Mouse (Mus musculus) heart, adult 2 months (tissue): Measurements from ENCODE around the gene Pank1. TPM values are rescaled to one million over a fixed set of nuclear protein-coding genes. Genes with fewer than 3 reads are reported as not detected.

Experiments
- DNase-seq, 2 experiments: peaks; one replicate each; pipeline ENCODE4 v3.0.0; 2021
- H3K27ac ChIP-seq: fragments of 200-600 bp; 2 replicates; pipeline ENCODE4 v1.8.1; 2022
- H3K27me3 ChIP-seq: fragments of 200-500 bp; 2 replicates; pipeline ENCODE4 v1.6.1; 2012; ENCODE audit warnings: mild to moderate bottlenecking, low read length, inconsistent platforms, mixed read lengths; ENCODE audit not compliant: control insufficient read depth, insufficient read depth
- H3K36me3 ChIP-seq: fragments of 200-500 bp; 2 replicates; pipeline ENCODE4 v1.6.1; 2012; ENCODE audit warnings: low read length, inconsistent platforms; ENCODE audit not compliant: control insufficient read depth, insufficient read depth
- H3K4me1 ChIP-seq: fragments of 200-500 bp; 2 replicates; pipeline ENCODE4 v1.6.1; 2011; ENCODE audit warnings: low read length; ENCODE audit not compliant: control insufficient read depth, insufficient read depth
- H3K4me3 ChIP-seq: fragments of 200-600 bp; 2 replicates; pipeline ENCODE4 v1.8.1; 2022
- H3K79me2 ChIP-seq: fragments of 200-500 bp; replicated peaks from 2 replicates; pipeline ENCODE4 v1.6.1; 2012; ENCODE audit warnings: mild to moderate bottlenecking, inconsistent platforms, low read length, moderate library complexity, mixed read lengths; ENCODE audit not compliant: control insufficient read depth, insufficient read depth
- H3K9ac ChIP-seq: fragments of 200-500 bp; 2 replicates; pipeline ENCODE4 v1.6.1; 2012; ENCODE audit warnings: low read depth, mild to moderate bottlenecking, control low read depth, inconsistent platforms, low read length, mixed read lengths
- CTCF ChIP-seq: fragments of 200-600 bp; IDR thresholded peaks from 2 replicates; pipeline ENCODE4 v1.8.1; 2022; ENCODE audit warnings: antibody characterized with exemption, mild to moderate bottlenecking, moderate library complexity
- EP300 ChIP-seq: fragments of 200-500 bp; IDR thresholded peaks from 2 replicates; pipeline ENCODE4 v1.6.1; 2011; ENCODE audit warnings: low read depth, low read length, control low read depth; ENCODE audit not compliant: insufficient read depth
- POLR2A ChIP-seq: fragments of 200-500 bp; IDR thresholded peaks from 2 replicates; pipeline ENCODE4 v1.6.1; 2011; ENCODE audit warnings: mild to moderate bottlenecking, low read depth, low read length, control low read depth; ENCODE audit not compliant: insufficient read depth
- WGBS: fragments of 180-500 bp; shearing (Covaris S2); methylation state at CpG from one replicate; pipeline ENCODE4 v1.1.7; 2018; 5-methylcytosine and 5-hydroxymethylcytosine counted together
- intact Hi-C: fragments of 180-260 bp; cut with DNase I; formaldehyde crosslinking; loops from one replicate; pipeline ENCODE4 v1.15.1; 2025
- polyA plus RNA-seq: library from polyadenylated mRNA; depleted of rRNA; stranded (reverse); fragments of >200 nt; gene quantifications from 2 replicates; pipeline ENCODE4 v1.2.3, GENCODE M21; 2012
- total RNA-seq, 2 experiments: library from RNA; stranded (reverse); gene quantifications; 2 replicates each; pipeline ENCODE4 v1.2.3; 2021

The Pank1 gene
- total and polyA plus RNA-seq, 3 experiments: 6.5 to 48.3 (median 38.1) TPM

- no peaks in the 10 kb centered on the region; the same call in 1 of the 2 replicates for H3K36me3 ChIP-seq
- no peak overlapping the region for H3K9ac ChIP-seq
- TF ChIP-seq POLR2A (no peak), EP300 (no peak), CTCF (no peak)
- 59% methylated on average over 7 of the region's 7 CpGs for WGBS
- H3K27me3 ChIP-seq: no peaks in the 10 kb centered on the region
- no peak overlapping the region for H3K27ac ChIP-seq
- H3K79me2 ChIP-seq: no peaks in the 10 kb centered on the region; the same call in 1 of the 2 replicates
- intact Hi-C loops: loop anchor here (5.0 kb wide), 1 partner anchor 209 kb away; no protein-coding TSS in a partner anchor
- no peak overlapping the region; the same call in 1 of the 2 replicates for H3K4me3 ChIP-seq
- no peak for DNase-seq
- peaks cover 2% of the 10 kb centered on the region for H3K4me1 ChIP-seq
Observed at GRCm38 (mm10) chr19:34876676-34877075, 2.6 kb downstream of the Pank1 start.

GRCm38 (mm10) chr19:34869375-34869774, 9.9 kb downstream of the Pank1 start:
- Histone ChIP-seq H3K36me3 (no peaks in the 10 kb centered on the region), H3K4me3 (no peak overlapping the region)
- intact Hi-C loops: no loop called here

GRCm38 (mm10) chr19:34868093-34868741, 11.0 kb downstream of the Pank1 start:
- intact Hi-C loops: no loop called here
- no peaks in the 10 kb centered on the region; the same call in 1 of the 2 replicates for H3K79me2 ChIP-seq
- no peak for TF ChIP-seq EP300
- TF ChIP-seq POLR2A: no peak
- no peak for TF ChIP-seq CTCF
- peaks cover 1% of the 10 kb centered on the region; the same call in 1 of the 2 replicates for H3K4me1 ChIP-seq
- H3K36me3 ChIP-seq: no peaks in the 10 kb centered on the region
- no peak for DNase-seq
- H3K27me3 ChIP-seq: no peaks in the 10 kb centered on the region
- 83% methylated on average over 8 of the region's 8 CpGs for WGBS
- no peak overlapping the region for H3K27ac ChIP-seq
- no peak overlapping the region for H3K4me3 ChIP-seq
- no peak overlapping the region for H3K9ac ChIP-seq

More at GRCm38 (mm10) chr19:34869375-34869774, 9.9 kb downstream of the Pank1 start:
- no peaks in the 10 kb centered on the region for H3K79me2 ChIP-seq
- no peaks in the 10 kb centered on the region for H3K27me3 ChIP-seq
- TF ChIP-seq POLR2A: no peak
- no peak for TF ChIP-seq CTCF
- TF ChIP-seq EP300: no peak
- H3K4me1 ChIP-seq: peaks cover 1% of the 10 kb centered on the region; the same call in 1 of the 2 replicates
- WGBS: 67% methylated on average over 3 of the region's 3 CpGs
- H3K9ac ChIP-seq: no peak overlapping the region
- H3K27ac ChIP-seq: no peak overlapping the region
- DNase-seq: no peak

- WGBS: 64% methylated on average over 6 of the region's 6 CpGs
- Histone ChIP-seq H3K9ac (no peak overlapping the region), H3K36me3 (peaks cover 5% of the 10 kb centered on the region), H3K27ac (no peak overlapping the region), H3K79me2 (peaks cover 2% of the 10 kb centered on the region), H3K27me3 (no peaks in the 10 kb centered on the region), H3K4me1 (peaks cover 4% of the 10 kb centered on the region; the same call in 1 of the 2 replicates), H3K4me3 (no peak overlapping the region)
- no peak for DNase-seq
- intact Hi-C loops: no loop called here
- TF ChIP-seq EP300 (no peak), CTCF (no peak), POLR2A (no peak)
Observed at GRCm38 (mm10) chr19:34863737-34864136, 15.5 kb downstream of the Pank1 start.

GRCm38 (mm10) chr19:34856021-34856651, 23.1 kb downstream of the Pank1 start:
- H3K4me1 ChIP-seq: peaks cover 10% of the 10 kb centered on the region; the same call in 1 of the 2 replicates
- H3K9ac ChIP-seq: no peak overlapping the region
- intact Hi-C loops: no loop called here

GRCm38 (mm10) chr19:34851161-34851560, 28.1 kb downstream of the Pank1 start:
- Histone ChIP-seq H3K9ac (no peak overlapping the region), H3K79me2 (no peaks in the 10 kb centered on the region), H3K36me3 (peaks cover 5% of the 10 kb centered on the region), H3K27me3 (no peaks in the 10 kb centered on the region), H3K27ac (peak overlapping the region; percentile 75; the same call in 1 of the 2 replicates), H3K4me1 (peaks cover 10% of the 10 kb centered on the region), H3K4me3 (no peak overlapping the region)
- WGBS: 80% methylated on average over 3 of the region's 3 CpGs
- TF ChIP-seq EP300 (no peak), POLR2A (no peak), CTCF (no peak)
- intact Hi-C loops: no loop called here
- no peak for DNase-seq

More at GRCm38 (mm10) chr19:34856021-34856651, 23.1 kb downstream of the Pank1 start:
- no peak for TF ChIP-seq EP300
- no peak for TF ChIP-seq CTCF
- TF ChIP-seq POLR2A: no peak
- Histone ChIP-seq H3K4me3 (no peak overlapping the region), H3K36me3 (peaks cover 9% of the 10 kb centered on the region), H3K27me3 (no peaks in the 10 kb centered on the region), H3K79me2 (peaks cover 2% of the 10 kb centered on the region; the same call in 1 of the 2 replicates), H3K27ac (peak overlapping the region; percentile 73)
- DNase-seq: peak; percentile 49 to 70
- 38% methylated on average over 12 of the region's 12 CpGs for WGBS
